Mouse (Mus musculus): ENCODE data around the gene Narfl.

Gene Narfl

GRCm38 (mm10) chr17:25762591-25762990 lies 11.0 kb upstream of the Narfl start:
- no peak for DNase-seq (ENCODE audit: low spot score)

GRCm38 (mm10) chr17:25765886-25766285 lies 7.7 kb upstream of the Narfl start:
- DNase-seq (ENCODE audit: low spot score), result no peak

GRCm38 (mm10) chr17:25769331-25769730 lies 4.2 kb upstream of the Narfl start:
- DNase-seq (ENCODE audit: low spot score), result no peak

- DNase-seq (ENCODE audit: low spot score), result no peak
These were observed 1.9 kb downstream of the Narfl start for GRCm38 (mm10) chr17:25775318-25776062.

GRCm38 (mm10) chr17:25777948-25778347 lies 4.4 kb downstream of the Narfl start:
- DNase-seq (ENCODE audit: low spot score), result no peak

GRCm38 (mm10) chr17:25781339-25781738 lies 7.8 kb downstream of the Narfl start:
- no peak for DNase-seq (ENCODE audit: low spot score)

GRCm38 (mm10) chr17:25783086-25783485 lies 9.5 kb downstream of the Narfl start:
- DNase-seq (ENCODE audit: low spot score), result no peak

GRCm38 (mm10) chr17:25783861-25784574 lies 10.4 kb downstream of the Narfl start:
- no peak for DNase-seq (ENCODE audit: low spot score)

GRCm38 (mm10) chr17:25785281-25785745 lies 11.7 kb downstream of the Narfl start, which contains the start of gene Haghl:
Gene Haghl (minus strand): TSS chr17:25785673.
- DNase-seq (ENCODE audit: low spot score), result peak; percentile 98

- DNase-seq (ENCODE audit: low spot score), result no peak
These were observed 12.7 kb downstream of the Narfl start, which contains the start of gene Ccdc78 for GRCm38 (mm10) chr17:25786280-25786679. Gene Ccdc78 (plus strand): TSS chr17:25786580.

GRCm38 (mm10) chr17:25786781-25787504 lies 13.4 kb downstream of the Narfl start:
- DNase-seq (ENCODE audit: low spot score), result no peak

GRCm38 (mm10) chr17:25791320-25791842 lies 17.8 kb downstream of the Narfl start:
- no peak for DNase-seq (ENCODE audit: low spot score)

- DNase-seq (ENCODE audit: low spot score), result no peak
These were observed 18.4 kb downstream of the Narfl start for GRCm38 (mm10) chr17:25791843-25792527.

- no peak for DNase-seq (ENCODE audit: low spot score)
These were observed 19.0 kb downstream of the Narfl start, which contains the start of gene Fam173a for GRCm38 (mm10) chr17:25792615-25793014. Gene Fam173a (minus strand): TSS chr17:25792901.

- DNase-seq (ENCODE audit: low spot score), result no peak
These were observed 20.6 kb downstream of the Narfl start for GRCm38 (mm10) chr17:25794197-25794596.

GRCm38 (mm10) chr17:25794998-25795397 lies 21.4 kb downstream of the Narfl start:
- DNase-seq (ENCODE audit: low spot score), result no peak

- no peak for DNase-seq (ENCODE audit: low spot score)
These were observed 22.1 kb downstream of the Narfl start, which contains the start of gene AC134908.4 for GRCm38 (mm10) chr17:25795609-25796092. Gene AC134908.4 (minus strand): TSS chr17:25795659.

- no peak for DNase-seq (ENCODE audit: low spot score)
These were observed 22.7 kb downstream of the Narfl start for GRCm38 (mm10) chr17:25796211-25796771.

- no peak for DNase-seq (ENCODE audit: low spot score)
These were observed 23.4 kb downstream of the Narfl start, which contains the start of gene Metrn for GRCm38 (mm10) chr17:25796951-25797369. Gene Metrn (minus strand): TSS chr17:25797136.

GRCm38 (mm10) chr17:25801029-25801428 lies 27.5 kb downstream of the Narfl start:
- DNase-seq (ENCODE audit: low spot score), result no peak

Data from layer of hippocampus, adult 9-10 months (tissue).